Mouse (Mus musculus): ENCODE data around the gene Adprm. TPM values are rescaled to one million over a fixed set of nuclear protein-coding genes. Genes with fewer than 3 reads are reported as not detected.

Gene Adprm
- 25.7 TPM for polyA plus RNA-seq (2014; fragmentation: Illumina TruSeq; extraction: RNeasy Lipid Tissue Mini Kit (QIAGEN cat#74804); ENCODE audit: insufficient read depth, low read depth, low replicate concordance)

DNA sequence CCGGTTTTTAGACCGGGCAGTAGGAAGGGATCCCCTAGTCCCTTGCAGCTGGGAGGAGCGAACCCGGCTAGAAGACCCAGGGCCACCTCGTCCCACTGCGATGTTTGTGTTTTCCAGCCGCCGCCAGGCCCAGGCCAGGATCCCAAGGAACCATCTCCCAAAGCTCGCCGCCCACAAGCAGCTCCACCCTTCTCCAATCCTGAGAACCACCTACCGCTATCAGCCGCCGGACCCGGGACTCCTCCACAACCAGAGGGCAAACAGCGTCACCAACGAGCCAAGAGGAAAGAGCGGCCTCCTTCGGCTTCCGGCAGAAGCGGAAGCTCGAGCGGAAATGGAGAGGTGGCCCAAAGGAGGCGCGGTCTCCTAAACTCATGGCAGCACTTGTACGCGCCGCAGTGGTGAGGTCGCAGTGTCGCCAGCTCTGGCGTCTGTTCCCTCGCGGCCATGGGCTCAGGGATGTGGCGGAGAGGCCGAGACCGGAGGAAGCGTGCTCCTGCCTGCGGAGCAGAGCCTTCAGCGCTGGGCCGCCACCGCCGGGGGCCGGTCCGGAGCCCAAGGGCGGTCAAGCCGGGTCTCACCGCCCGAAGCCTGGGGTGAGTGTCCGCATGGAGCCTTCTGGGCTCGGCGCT is at the start of gene Adprm, which contains the start of gene Sco1:
Gene Adprm, minus strand, starts transcription at position 274 of the 632 bp plus-strand sequence.
Gene Sco1, plus strand, starts transcription at position 350 of the 632 bp plus-strand sequence.

DNA sequence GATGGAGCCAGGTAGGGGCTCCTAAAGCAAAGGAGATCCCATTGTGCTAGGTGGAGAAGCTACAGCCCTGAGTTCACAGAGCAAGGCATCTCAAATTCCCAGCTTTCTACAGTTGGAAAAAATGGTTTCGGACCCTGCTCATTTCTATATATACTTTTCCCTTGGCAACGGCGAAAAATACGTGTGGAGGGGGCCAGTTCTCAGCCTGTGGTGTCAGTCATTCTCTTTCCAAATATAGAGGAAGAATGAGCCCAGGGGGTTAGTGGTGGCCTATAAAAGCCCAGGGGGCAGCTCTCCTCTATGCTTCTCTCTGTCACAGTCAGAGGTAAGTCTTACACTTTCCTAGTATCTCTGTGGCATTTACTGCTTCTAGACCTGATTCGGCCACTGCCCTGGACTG is 25.6 kb upstream of the Adprm start, which contains the start of gene Myh3:
Gene Myh3, plus strand, starts transcription at position 301 of the 400 bp plus-strand sequence.

DNA sequence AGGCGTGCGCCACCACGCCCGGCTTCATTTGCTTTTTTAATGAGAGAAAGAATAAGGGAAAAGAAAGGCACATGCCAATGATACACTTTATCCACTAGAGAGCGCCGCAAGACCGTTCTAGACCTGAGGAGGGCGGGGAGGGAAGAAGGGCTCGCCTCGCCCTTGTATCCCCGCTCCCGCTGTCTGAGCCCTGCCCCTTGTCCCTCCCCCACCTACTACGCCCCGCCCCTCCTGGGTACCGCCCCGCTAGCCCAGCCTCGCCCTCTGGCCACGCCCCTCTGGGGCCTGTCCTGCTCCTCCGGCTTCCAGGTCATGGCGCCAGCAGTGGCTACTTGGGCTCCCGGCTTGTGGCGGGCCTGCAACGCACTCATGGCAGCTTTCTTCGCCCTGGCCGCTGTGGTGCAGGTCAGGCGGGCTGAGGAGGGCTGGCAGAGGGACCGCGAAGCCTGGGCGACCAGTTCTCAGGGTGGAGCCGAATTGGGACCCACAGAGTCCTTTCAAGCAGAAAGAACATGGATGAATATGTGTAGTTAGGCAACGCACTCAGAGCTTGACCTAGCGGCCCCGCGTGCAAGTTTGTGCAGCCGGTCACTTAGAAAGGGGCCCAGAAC is 27.4 kb downstream of the Adprm start, which contains the start of gene Tmem220:
Gene Tmem220, plus strand, starts transcription at position 288 of the 611 bp plus-strand sequence.

Other genes starting within 250 kb of the Adprm start
- not detected for gene Pirt, start 140.6 kb downstream of the Adprm start, polyA plus RNA-seq (2014; fragmentation: Illumina TruSeq; extraction: RNeasy Lipid Tissue Mini Kit (QIAGEN cat#74804); ENCODE audit: insufficient read depth, low read depth, low replicate concordance)
- gene Tmem238l, start 96.0 kb downstream of the Adprm start, polyA plus RNA-seq (2014; fragmentation: Illumina TruSeq; extraction: RNeasy Lipid Tissue Mini Kit (QIAGEN cat#74804); ENCODE audit: insufficient read depth, low read depth, low replicate concordance), result not detected
- 7.4 TPM for gene Tmem220, start 27.4 kb downstream of the Adprm start, polyA plus RNA-seq (2014; fragmentation: Illumina TruSeq; extraction: RNeasy Lipid Tissue Mini Kit (QIAGEN cat#74804); ENCODE audit: insufficient read depth, low read depth, low replicate concordance)
- 5.1 TPM for gene Sco1, start 76 bp upstream of the Adprm start, polyA plus RNA-seq (2014; fragmentation: Illumina TruSeq; extraction: RNeasy Lipid Tissue Mini Kit (QIAGEN cat#74804); ENCODE audit: insufficient read depth, low read depth, low replicate concordance)
- gene Myh3, start 25.7 kb upstream of the Adprm start, polyA plus RNA-seq (2014; fragmentation: Illumina TruSeq; extraction: RNeasy Lipid Tissue Mini Kit (QIAGEN cat#74804); ENCODE audit: insufficient read depth, low read depth, low replicate concordance), result not detected
- not detected for gene Myh2, start 118.4 kb upstream of the Adprm start, polyA plus RNA-seq (2014; fragmentation: Illumina TruSeq; extraction: RNeasy Lipid Tissue Mini Kit (QIAGEN cat#74804); ENCODE audit: insufficient read depth, low read depth, low replicate concordance)
- gene Myh1, start 147.5 kb upstream of the Adprm start, polyA plus RNA-seq (2014; fragmentation: Illumina TruSeq; extraction: RNeasy Lipid Tissue Mini Kit (QIAGEN cat#74804); ENCODE audit: insufficient read depth, low read depth, low replicate concordance), result 0.03 TPM
- gene Myh4, start 185.4 kb upstream of the Adprm start, polyA plus RNA-seq (2014; fragmentation: Illumina TruSeq; extraction: RNeasy Lipid Tissue Mini Kit (QIAGEN cat#74804); ENCODE audit: insufficient read depth, low read depth, low replicate concordance), result not detected
- not detected for gene Myh8, start 224.5 kb upstream of the Adprm start, polyA plus RNA-seq (2014; fragmentation: Illumina TruSeq; extraction: RNeasy Lipid Tissue Mini Kit (QIAGEN cat#74804); ENCODE audit: insufficient read depth, low read depth, low replicate concordance)